Mouse (Mus musculus) right cerebral cortex, adult 18-20 months (tissue): ENCODE measurements at regions not wholly inside any gene's neighbourhood (a gene's known extent, or its start where the extent isn't known, plus 50 kb on each side); places are given as distances from the start of the nearest gene placed in this dataset.

Experiments
- DNase-seq: peaks from one replicate; pipeline ENCODE4 v3.0.0; 2022; ENCODE audit warnings: mixed read lengths

DNA sequence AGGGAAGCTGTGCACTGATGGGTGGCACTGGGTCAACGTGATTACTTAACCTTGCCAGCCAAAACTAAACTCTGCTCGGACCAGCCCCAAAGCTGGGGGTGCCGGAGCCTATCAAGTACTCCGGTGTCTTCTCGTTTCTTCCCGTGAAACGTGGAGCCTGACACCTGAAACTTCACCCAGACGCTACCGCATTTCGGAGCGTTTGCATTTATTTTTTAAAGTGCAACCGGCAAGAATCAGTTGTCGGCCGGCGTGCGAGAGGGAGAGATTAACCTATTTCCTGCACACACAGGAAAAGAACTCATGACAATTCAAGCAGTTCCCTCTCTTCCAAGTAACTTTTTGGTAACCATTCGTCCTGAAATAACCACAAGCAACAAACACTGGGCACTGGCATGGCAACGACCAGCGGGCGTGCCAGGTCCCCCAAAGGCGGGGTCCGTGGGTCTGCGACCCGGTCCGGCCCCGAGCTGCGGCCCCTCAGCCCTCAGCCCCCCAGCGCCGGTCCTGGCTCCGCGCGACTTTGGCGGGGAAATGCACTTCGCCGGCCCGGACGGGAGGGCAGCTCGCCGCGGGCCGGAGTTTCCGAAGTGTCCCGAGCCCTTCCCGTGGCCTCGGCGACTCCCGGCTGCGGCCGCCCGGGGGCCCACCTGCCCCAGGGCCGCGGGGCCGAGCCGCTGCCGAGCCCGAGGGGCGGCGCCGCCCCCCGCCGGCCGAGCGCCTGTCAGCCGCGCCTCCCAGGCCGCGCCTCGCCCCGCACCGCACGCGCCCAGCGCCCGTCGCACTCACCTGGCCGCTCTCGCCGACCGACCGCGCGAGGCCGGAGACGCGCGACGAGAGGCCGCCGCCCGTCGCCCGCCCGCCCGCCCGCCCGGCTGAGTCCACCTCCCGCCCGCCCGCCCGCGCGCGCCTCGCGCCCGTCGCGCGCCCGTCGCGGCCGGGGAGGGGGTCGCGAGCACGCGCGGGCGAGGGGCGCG, 1861.7 kb upstream of the Lrrc6 start:
- DNase-seq, result peak; percentile 20

DNA sequence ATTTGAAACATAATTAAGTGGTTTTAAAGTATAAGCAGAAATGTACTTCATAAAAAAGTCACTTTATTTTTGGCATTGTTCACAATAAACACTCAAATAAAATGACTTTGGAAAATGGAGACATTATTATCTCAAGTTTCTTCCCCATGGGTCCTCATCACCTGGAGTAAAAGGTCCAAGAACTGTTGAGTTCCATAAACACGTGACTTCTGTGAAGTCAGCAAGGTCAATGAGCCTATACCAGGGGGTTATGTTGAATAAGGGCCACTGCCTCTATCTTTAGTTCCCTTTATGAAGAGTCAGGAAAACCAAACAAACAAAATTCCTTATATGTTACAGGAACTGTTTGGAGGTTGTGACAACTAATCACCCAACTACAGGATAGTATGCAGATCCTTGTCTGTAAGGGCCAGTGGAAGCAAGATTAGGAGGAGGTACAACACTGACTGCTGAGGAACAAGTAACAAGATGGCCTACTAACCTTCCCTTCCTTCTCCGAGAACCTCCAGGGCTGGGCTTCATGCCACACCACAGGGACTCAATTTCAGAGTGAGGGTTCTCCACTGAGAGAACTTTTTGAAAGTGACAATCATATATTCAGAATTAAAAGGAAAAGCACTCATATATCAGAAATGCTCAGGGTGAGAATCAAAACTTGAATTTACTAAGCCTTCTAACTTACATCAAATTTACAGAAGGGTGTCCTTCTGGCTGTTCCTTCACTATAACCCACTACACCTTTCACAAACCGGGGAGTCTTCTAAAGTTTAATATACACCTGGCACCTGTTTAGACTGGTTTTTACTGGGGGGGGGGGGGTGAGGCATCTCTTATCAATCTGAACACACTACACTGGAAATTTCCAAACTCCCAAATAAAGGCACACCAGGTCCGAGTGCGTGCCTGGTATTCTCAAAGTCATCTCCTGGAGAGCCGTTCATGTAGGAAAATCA, 1860.5 kb upstream of the Lrrc6 start:
- DNase-seq, result no peak

DNA sequence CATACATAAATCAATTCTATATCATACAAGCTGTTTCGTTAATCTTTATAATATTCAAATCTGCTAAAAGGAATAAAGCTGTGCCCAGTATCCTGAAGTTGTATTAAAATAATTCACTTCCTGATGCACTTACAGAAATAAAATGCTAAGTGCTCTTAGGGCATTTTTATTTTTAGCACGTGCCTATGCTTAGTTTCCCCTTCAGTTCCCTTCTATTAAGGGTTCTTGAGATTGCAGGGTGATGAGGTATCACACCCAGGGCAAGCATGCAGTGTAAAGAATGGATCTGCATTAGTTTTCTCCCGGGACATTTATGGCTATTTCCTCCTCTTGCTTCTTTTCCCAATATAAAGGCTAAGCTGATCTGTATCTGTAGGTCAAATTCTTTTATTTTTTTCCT, 1858.8 kb upstream of the Lrrc6 start:
- no peak for DNase-seq

DNA sequence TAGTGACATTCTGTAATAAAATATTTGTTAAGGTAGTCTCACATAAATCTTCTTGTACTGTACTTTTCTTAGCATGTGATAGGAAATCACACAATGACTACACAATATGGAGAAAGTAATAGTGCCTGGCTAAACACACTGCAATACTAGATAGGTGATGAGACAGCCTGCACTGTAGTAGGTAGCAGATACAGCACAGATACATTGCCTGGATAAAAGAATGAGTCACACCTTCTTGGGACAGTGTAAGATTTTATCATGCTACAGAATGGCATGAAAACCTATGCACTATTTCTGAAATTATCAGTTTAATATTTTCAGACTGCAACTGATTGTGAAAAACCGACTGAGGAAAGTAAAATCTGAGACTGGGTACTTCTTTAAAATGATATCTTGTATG, 1855.2 kb upstream of the Lrrc6 start:
- DNase-seq, result no peak

DNA sequence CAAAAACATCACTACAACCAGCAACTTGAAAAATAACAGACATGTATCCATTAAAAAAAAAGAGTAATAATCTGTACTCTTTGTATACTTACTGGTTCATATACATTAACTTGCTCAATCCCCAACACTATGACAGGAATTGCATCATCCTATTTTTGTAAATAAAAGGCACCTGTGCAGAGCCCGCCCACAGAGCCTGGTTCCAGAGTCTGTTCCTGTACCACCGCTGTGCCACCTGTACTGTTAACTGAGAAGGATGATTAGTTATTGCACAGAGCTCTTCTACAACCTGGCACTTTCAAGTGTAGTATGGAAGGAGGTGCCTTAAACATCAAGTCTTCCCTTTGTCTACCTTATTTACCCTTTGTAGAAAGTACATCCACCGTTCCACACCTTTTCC, 1843.9 kb upstream of the Lrrc6 start:
- no peak for DNase-seq

DNA sequence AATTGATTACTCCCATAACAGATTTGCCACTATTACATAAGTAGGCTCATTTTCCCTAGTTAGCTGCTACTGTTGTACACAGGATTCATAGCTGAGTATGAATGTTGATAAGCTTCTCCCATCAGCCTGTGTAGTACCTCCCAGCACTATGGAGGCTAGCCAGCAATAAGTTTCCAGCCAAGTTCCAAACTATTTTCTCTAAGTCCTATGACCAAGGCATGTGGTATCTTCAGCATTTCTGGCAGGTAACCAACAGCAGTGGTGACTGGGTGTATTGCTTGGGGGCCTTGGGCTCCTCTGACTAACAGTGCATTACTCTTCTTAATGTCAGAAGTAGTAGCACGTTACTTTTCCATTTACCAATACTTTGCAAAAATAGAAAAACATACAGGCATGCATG, 1841.8 kb upstream of the Lrrc6 start:
- DNase-seq, result no peak

DNA sequence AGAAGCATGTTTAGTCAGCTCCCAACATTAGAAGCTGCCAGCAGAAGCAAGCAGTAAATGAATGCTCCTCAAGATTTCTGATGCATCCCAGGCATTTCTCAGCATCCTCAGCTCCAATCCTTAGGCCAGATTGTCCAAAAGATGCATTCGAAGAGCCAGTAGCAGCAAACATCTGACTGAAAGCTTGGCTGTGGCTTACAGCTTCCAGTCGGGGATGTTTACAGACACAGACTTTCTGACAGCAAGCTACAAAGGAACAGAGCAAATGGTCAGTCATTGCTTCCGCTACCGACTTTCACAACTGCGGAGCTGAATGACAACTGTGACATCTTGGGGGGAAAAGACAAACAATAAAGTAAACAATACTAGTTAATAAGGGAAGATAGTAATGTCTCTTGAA, 1840.3 kb upstream of the Lrrc6 start:
- DNase-seq, result no peak

DNA sequence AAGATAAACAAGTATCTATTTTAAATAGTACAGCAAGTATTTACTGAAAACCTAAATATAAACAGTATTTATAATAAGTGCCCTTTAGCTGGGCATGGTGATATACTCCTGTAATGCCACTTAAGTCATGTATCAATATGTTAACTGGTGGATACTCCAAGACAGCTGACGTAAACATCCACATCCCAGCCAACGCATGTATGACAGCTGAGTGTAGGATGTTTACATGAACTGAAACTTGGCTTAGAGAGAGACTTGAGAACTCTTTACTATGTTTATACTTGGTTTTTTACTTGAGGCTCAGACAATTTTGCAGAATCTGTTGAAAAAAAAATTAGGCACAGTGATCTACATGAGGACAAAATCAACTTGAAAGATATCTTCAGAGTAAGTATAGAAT, 1836.6 kb upstream of the Lrrc6 start:
- DNase-seq, result no peak

DNA sequence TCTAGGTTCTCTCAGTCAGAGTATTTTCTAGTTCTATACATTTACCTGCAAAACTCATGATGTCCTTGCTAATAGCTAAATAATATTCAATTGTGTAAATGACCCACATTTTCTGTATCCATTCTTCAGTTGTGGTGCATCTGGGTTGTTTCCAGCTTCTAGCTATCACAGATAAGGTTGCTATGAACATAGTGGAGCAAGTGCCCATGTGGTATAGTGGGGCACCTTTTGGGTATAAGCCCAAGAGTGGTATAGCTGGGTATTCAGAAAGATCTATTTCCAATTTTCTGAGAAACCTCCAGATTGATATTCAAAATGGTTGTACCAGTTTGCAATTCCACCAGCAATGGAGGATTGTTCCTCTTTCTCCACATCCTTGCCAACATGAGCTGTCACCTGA, 1835.1 kb upstream of the Lrrc6 start:
- no peak for DNase-seq

DNA sequence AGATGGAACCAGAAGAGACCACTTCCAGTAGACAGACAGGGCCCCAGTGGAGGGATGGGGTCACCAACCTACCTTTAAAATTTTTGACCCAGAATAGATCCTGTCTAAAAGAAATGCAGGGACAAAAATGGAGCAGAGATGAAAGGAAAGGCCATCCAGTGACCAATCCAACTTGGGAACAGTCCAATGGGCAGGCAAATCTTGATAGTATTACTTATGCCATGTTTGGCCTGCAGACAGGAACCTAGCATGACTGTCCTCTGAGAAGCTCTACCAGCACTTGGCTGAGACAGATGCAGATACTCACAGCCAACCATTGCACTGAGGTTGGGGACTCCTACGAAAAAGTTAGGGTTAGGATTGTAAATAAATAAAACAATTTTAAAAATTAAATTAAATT, 1815.4 kb upstream of the Lrrc6 start:
- DNase-seq, result no peak
